Mouse (Mus musculus) thymus, adult 2 months (tissue): ENCODE results near the gene Aoc2.

Source experiments
- CTCF ChIP-seq: fragments of 200-500 bp; IDR thresholded peaks from 2 replicates; pipeline ENCODE4 v1.5.1; 2012; ENCODE audit warnings: mild to moderate bottlenecking, control low read depth, low read length, moderate library complexity, borderline replicate concordance; ENCODE audit not compliant: control insufficient read depth, poor library complexity, insufficient read depth; ENCODE audit errors: extremely low read depth
- POLR2A ChIP-seq: fragments of 200-500 bp; IDR thresholded peaks from 2 replicates; pipeline ENCODE4 v1.6.1; 2012; ENCODE audit warnings: mild to moderate bottlenecking, low read length, control low read depth, moderate library complexity; ENCODE audit not compliant: control insufficient read depth, poor library complexity, insufficient read depth; ENCODE audit errors: extremely low read depth

DNA sequence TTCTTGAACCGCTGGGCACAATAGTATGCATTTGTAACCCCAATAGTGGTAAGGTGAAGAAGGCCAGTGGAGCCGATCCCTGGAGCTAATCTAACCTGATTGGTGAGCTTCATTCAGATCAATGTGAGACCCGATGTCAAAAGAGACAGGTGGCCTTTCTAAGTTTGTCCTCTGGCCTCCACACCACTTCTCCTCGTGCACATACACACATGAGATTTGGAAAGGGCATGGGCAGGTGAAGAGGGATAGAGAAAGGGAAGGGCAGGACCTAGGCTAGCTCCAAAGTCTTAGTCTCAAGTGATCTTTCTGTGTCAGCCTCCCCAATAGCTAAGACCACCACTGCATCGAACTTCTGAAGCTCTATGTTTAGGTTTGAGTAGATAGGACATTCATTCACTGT, 45.3 kb downstream of the Aoc2 start:
- no peak for TF ChIP-seq CTCF
- TF ChIP-seq POLR2A, result no peak
